Mouse (Mus musculus): ENCODE results near the gene Gna12. TPM values are rescaled to one million over a fixed set of nuclear protein-coding genes. Genes with fewer than 3 reads are reported as not detected.

Gene Gna12
- polyA plus RNA-seq, 1 experiment from 2014 or later: 7.0 TPM

DNA sequence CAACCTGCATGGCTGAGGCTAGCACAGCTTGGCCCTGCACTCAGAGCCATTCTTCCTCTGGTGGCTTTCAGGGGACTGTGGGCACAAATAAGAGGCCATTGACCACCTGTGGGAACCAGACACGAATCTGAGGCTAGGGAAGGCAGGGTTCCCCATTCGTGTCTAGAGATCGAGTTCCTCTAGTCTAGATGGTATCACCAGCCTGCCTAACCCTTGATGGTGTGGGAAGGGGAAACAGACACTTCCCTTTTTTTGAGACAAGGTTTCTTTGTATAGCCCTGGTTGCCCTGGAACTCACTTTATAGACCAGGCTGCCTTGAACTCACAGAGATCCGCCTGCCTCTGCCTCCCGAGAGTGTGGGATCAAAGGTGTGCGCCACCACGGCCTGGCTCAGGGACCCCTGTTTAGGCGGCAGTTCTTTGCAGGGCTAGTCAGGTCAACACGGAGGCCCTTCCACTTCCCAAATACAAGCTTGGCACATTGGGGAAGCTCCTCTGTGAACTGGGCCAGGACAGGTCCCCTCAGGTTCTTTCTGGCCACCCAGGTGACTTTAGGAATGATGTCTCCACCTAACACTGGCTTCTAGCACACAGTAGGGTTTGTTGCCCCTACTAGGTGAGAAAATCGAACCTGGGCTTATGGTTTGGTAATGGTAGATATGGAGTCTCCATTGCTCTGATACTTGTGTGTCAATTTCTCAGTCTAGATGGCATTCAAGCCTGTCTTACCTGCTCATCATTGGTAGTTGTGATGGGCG lies 99.0 kb downstream of the Gna12 start:
- 33% methylated on average over 11 of the region's 11 CpGs for WGBS (ENCODE audit: insufficient replicate concordance)
- H3K4me2 ChIP-seq: no peak overlapping the region
- H3K9me3 ChIP-seq (replicated peaks): no peaks in the 10 kb centered on the region
- no peaks in the 10 kb centered on the region for H3K36me3 ChIP-seq
- no peak overlapping the region for H3K4me3 ChIP-seq (replicated peaks)
- H3K9ac ChIP-seq: no peak overlapping the region
- ATAC-seq (ENCODE audit: low read depth) (no peak), DNase-seq (no peak)
- no peak overlapping the region for H3K27ac ChIP-seq
- H3K27me3 ChIP-seq: peaks cover 23% of the 10 kb centered on the region
- H3K4me1 ChIP-seq (replicated peaks): peaks cover 20% of the 10 kb centered on the region

DNA sequence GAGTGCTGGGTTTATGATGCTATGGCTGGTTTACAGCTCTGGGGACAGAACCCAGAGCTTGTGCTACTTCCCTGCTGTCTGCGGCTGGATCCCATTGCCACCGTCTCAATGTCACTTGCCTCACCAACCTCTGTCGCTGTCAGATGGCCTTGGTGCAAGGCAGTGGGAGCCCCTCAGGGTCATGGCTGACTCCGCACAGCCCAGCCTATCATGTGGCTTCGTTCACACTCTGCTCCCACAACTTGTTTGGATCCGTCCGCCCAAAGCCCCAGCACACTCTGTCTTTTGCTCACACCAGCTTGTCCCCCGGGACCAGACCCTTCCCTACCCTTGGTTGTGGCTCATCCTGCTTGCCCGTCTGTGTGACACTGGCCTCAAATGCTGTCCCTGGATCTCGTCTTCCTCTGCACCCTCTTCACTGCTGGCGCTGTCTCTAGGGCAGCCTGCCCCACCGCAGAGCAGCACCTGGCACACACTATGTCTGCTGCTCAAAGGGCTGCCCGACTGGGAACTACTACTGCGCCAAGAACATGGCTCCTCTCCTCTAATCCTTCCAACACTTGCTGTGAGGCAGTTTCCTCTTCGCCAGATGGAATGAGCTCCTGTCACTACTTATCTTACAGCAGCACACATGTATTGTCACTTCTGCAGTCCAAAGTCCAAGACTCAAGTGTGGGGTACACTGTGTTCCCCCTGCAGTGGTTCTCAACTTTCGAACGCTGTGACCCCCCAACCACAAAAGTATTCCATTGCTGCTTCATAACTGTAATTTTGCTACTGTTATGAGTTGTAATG lies 103.1 kb downstream of the Gna12 start:
- Histone ChIP-seq H3K27ac (no peak overlapping the region), H3K4me3 (replicated peaks) (no peak overlapping the region), H3K4me2 (no peak overlapping the region), H3K9me3 (replicated peaks) (no peaks in the 10 kb centered on the region), H3K9ac (no peak overlapping the region), H3K4me1 (replicated peaks) (peaks cover 10% of the 10 kb centered on the region), H3K27me3 (no peaks in the 10 kb centered on the region), H3K36me3 (no peaks in the 10 kb centered on the region)
- DNase-seq (no peak), ATAC-seq (ENCODE audit: low read depth) (no peak)
- WGBS (ENCODE audit: insufficient replicate concordance): 61% methylated on average over 17 of the region's 17 CpGs

DNA sequence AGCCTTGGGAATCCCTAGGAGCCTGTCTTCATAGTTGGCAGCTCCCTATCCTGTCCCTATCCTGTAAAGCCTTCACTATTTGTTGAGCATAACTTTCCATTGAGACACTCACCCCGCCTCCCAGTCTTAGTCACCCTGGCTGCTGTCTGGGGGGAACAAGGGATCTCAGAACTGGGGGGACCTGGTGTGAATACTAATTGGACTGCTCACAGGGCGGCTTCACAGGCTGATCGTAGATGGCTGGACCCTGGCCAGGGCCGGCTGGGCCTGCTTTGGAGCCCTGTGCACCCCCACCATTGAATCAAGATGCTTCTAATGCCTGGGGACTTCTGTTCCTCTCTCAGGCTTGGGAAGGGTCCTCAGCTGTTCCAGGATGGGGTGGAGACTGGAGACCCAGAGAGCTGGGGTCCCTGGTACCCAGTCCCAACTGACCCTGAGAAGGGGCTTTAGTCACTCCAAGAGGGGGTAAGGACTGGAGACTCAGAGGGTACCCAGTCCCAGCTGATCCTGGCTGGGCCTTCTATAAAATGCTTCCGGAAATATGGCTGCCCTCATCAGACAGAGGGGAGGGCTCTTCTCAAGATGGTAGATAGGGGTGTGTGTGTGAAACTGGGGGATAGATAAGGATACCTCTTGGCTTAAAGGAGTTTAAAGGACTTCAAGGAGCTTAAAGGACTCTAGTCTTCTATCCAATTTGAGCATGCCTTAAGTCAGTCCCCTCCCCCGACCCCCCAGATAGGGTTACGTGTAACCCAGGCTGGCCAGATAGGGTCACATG lies 104.0 kb downstream of the Gna12 start:
- 71% methylated on average over 7 of the region's 7 CpGs for WGBS (ENCODE audit: insufficient replicate concordance)
- H3K27me3 ChIP-seq: no peaks in the 10 kb centered on the region
- H3K9ac ChIP-seq: no peak overlapping the region
- H3K4me2 ChIP-seq: no peak overlapping the region
- no peak for DNase-seq
- ATAC-seq (ENCODE audit: low read depth): no peak
- no peaks in the 10 kb centered on the region for H3K36me3 ChIP-seq
- no peaks in the 10 kb centered on the region for H3K9me3 ChIP-seq (replicated peaks)
- H3K4me1 ChIP-seq (replicated peaks): peaks cover 10% of the 10 kb centered on the region
- H3K4me3 ChIP-seq (replicated peaks): no peak overlapping the region
- H3K27ac ChIP-seq: no peak overlapping the region

DNA sequence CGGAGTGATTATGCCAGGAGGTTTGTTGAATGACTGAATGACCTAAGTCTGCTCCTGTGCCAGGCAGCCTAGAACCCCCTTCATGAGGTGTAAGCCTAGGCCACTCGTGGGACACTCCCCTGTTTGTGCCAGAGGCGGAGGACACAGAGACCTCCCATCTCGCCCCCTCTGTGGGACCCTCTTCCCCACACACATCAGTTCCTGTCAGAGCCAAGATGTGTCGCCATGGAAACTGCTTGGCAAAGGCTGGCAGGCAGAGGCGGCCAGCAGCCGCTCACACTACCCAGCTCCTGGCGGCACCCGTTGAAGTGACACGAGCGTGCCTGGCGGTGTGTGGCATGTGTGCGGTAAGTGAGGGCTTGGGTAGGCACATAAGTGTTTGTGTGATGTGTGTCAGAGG lies 106.4 kb downstream of the Gna12 start, which contains the start of gene Amz1:
Gene Amz1 (plus strand): TSS at position 306 of the 400 bp plus-strand sequence.
- no peak within 1 kb of the TSS for H3K9ac ChIP-seq
- no peak for DNase-seq
- H3K4me2 ChIP-seq: no peak within 1 kb of the TSS
- peaks cover 9% of the 10 kb centered on the region for H3K36me3 ChIP-seq
- H3K4me1 ChIP-seq (replicated peaks): peaks cover 10% of the 10 kb centered on the region
- H3K27me3 ChIP-seq: no peaks in the 10 kb centered on the region
- no peak for ATAC-seq (ENCODE audit: low read depth)
- H3K27ac ChIP-seq: no peak within 1 kb of the TSS
- no peaks in the 10 kb centered on the region for H3K9me3 ChIP-seq (replicated peaks)
- 71% methylated on average over 13 of the region's 13 CpGs for WGBS (ENCODE audit: insufficient replicate concordance)
- no peak within 1 kb of the TSS for H3K4me3 ChIP-seq (replicated peaks)

DNA sequence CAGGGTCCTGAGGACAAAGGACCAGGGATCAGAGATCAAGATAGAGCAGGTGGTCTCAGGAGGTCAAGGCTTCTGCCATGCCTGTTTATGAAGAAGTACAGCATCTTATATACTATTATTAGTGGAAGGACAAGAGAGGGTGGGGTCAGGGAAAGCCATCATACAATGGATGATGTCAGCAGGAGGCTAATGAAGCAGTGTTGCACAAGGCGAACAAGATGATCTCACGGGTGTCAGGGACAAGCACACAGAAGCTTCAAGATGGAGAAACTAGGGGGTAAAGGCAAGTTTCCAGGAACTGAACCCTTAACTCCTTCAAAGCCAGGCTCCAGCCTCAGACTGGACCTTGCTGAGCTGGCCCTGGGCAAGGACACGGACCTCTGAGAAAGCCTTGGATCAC lies 108.1 kb downstream of the Gna12 start:
- no peaks in the 10 kb centered on the region for H3K9me3 ChIP-seq (replicated peaks)
- H3K9ac ChIP-seq: no peak overlapping the region
- H3K27ac ChIP-seq: no peak overlapping the region
- H3K4me1 ChIP-seq (replicated peaks): peaks cover 10% of the 10 kb centered on the region
- no peak for ATAC-seq (ENCODE audit: low read depth)
- H3K4me2 ChIP-seq: no peak overlapping the region
- DNase-seq: no peak
- H3K4me3 ChIP-seq (replicated peaks): no peak overlapping the region
- H3K27me3 ChIP-seq: no peaks in the 10 kb centered on the region
- 50% methylated on average over 3 of the region's 3 CpGs for WGBS (ENCODE audit: insufficient replicate concordance)
- peaks cover 26% of the 10 kb centered on the region for H3K36me3 ChIP-seq

DNA sequence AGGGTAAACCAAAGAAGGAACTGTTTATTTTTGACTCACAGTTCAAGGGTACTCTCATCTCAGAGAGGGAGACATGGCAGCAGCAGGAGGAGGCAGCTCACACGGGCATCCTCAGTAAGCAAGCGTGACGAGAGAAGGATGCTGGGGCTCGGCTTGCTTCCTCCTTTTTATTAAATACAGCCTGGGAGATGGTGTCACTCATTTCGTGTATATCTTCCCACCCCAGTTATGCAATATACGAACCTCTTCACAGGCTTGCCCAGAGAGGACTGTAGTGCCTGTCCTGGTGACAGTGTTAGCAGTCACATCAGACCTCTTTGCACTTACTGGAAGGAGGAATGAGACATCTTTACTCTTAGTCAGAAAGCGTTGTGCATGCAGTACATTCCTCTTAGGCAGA lies 109.5 kb downstream of the Gna12 start:
- Histone ChIP-seq H3K9me3 (replicated peaks) (no peaks in the 10 kb centered on the region), H3K4me2 (no peak overlapping the region), H3K9ac (no peak overlapping the region), H3K27ac (no peak overlapping the region), H3K4me1 (replicated peaks) (no peaks in the 10 kb centered on the region), H3K4me3 (replicated peaks) (no peak overlapping the region), H3K27me3 (no peaks in the 10 kb centered on the region), H3K36me3 (peaks cover 40% of the 10 kb centered on the region)
- no peak for DNase-seq
- 47% methylated on average over 7 of the region's 7 CpGs for WGBS (ENCODE audit: insufficient replicate concordance)
- ATAC-seq (ENCODE audit: low read depth): no peak

DNA sequence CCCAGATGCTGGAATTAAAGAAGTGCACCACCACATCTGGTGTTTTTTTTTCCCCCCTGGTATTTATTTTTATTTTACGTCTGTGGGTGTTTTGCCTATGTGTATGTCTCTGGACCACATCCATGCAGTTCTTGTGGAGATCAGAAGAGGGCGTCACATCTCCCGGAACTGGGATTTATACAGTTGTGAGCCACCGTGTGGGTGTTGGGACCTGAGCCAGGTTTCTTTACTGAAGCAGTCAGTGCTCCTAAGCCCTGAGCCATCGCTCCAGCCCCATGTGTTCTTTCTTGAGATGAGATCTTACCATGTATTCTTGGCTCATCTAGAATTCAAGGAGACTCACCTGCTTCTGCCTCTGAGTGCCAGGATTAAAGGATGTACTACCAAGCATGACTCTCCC lies 119.2 kb downstream of the Gna12 start:
- ATAC-seq (ENCODE audit: low read depth): no peak
- H3K27ac ChIP-seq: no peak overlapping the region

DNA sequence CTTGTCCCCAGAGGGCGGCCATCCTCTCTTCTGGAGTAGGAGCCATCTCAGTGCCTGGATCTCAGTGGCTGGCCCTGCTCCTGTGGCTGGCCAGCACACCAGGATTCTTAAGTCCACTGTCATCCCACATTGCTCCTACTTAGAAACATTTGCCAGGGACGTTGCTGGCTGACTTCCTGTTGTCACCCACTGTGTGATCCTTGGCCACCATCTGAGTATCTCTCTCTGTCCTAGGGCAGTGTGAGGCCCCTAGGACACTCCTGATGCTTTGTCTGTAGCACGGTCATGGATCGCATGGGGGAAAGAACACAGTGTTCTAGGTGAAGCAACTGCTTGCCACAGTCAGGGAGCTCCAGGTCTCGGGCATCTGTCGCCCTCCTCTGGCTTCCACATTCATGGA lies 119.9 kb downstream of the Gna12 start:
- H3K9ac ChIP-seq: no peak overlapping the region
- peaks cover 18% of the 10 kb centered on the region for H3K4me1 ChIP-seq (replicated peaks)
- no peak overlapping the region for H3K4me3 ChIP-seq (replicated peaks)
- no peak overlapping the region for H3K27ac ChIP-seq
- WGBS (ENCODE audit: insufficient replicate concordance): 77% methylated on average over 6 of the region's 6 CpGs
- peaks cover 65% of the 10 kb centered on the region for H3K36me3 ChIP-seq
- no peak for ATAC-seq (ENCODE audit: low read depth)
- no peaks in the 10 kb centered on the region for H3K27me3 ChIP-seq
- no peaks in the 10 kb centered on the region for H3K9me3 ChIP-seq (replicated peaks)
- DNase-seq: no peak
- no peak overlapping the region for H3K4me2 ChIP-seq

More for the DNA sequence above, 119.2 kb downstream of the Gna12 start:
- Histone ChIP-seq H3K27me3 (no peaks in the 10 kb centered on the region), H3K4me3 (replicated peaks) (no peak overlapping the region), H3K9me3 (replicated peaks) (no peaks in the 10 kb centered on the region), H3K9ac (no peak overlapping the region), H3K4me2 (no peak overlapping the region), H3K4me1 (replicated peaks) (peaks cover 11% of the 10 kb centered on the region), H3K36me3 (peaks cover 72% of the 10 kb centered on the region)
- DNase-seq: no peak
- 79% methylated on average over 5 of the region's 5 CpGs for WGBS (ENCODE audit: insufficient replicate concordance)

Other genes starting within 250 kb of the Gna12 start
- gene Lfng, start 223.1 kb downstream of the Gna12 start, polyA plus RNA-seq (2015; fragmentation: Nextera tagmentation; extraction: Ambion mirVana): 7.6 and 8.0 TPM in 2 replicates
- 4.8 and 4.9 TPM in 2 replicates for gene Ttyh3, start 181.4 kb downstream of the Gna12 start, polyA plus RNA-seq (2015; fragmentation: Nextera tagmentation; extraction: Ambion mirVana)
- gene Iqce, start 128.1 kb downstream of the Gna12 start, polyA plus RNA-seq (2015; fragmentation: Nextera tagmentation; extraction: Ambion mirVana): 4.3 and 5.6 TPM in 2 replicates
- gene Brat1, start 125.4 kb downstream of the Gna12 start, polyA plus RNA-seq (2015; fragmentation: Nextera tagmentation; extraction: Ambion mirVana): 8.0 and 8.2 TPM in 2 replicates
- 0.82 and 0.97 TPM in 2 replicates for gene Amz1, start 106.3 kb downstream of the Gna12 start, polyA plus RNA-seq (2015; fragmentation: Nextera tagmentation; extraction: Ambion mirVana)
- 0.14 and 0.23 TPM in 2 replicates for gene Card11, start 170.2 kb upstream of the Gna12 start, polyA plus RNA-seq (2015; fragmentation: Nextera tagmentation; extraction: Ambion mirVana)